Mouse (Mus musculus): Measurements from ENCODE around the gene Caprin1.

GRCm38 (mm10) chr2:103792009-103792408, 5.4 kb downstream of the Caprin1 start:
- TF ChIP-seq POLR2A (IDR thresholded peaks at IDR 0.05; ENCODE audit: extremely low read depth, insufficient read depth, low read length), result no peak
- TF ChIP-seq CTCF (IDR thresholded peaks at IDR 0.05; ENCODE audit: low read depth, low read length), result no peak
